Mouse (Mus musculus): Measurements from ENCODE around the gene Xxylt1. TPM values are rescaled to one million over a fixed set of nuclear protein-coding genes. Genes with fewer than 3 reads are reported as not detected.

The Xxylt1 gene
- total RNA-seq, 2 experiments from 2014 or later = 12.4 to 15.6 TPM

DNA sequence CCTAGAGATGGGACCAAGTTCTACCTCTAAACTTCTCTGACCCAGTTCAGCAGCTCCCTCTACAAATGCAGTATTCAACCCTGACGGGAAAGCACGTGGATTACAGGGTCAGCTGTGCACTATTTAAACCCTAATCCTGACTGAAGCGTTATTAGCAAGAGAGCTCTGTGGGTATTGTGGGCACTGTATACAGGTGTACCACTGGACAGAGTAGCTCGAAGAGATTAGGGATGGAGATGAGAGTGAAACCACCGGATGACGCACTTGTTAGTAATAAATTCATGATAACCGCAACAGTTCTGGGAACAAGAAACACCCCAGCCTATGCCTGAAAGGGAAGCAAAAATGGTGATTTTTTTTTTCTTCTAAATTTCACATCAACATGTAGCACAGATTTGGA is 57.0 kb downstream of the Xxylt1 start:
- DNase-seq = no peak

DNA sequence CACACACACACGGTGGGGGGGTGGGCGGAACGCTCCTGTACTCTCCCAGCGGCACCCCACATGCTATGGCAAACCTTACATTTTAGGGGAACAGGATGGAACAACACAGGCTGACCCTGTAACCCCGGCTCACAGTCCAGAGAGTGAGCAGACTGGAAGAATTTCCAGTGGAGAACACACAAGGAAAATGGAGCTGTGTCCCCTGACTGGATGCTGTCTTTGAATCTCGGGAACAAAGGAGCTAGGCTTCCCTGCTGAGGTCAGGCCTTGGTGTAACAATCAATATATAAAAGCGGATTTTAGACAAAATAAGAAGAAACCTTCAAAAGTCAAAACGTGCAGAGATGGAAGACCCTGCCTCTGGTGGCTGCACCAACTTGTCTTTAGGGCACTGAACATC is 57.4 kb downstream of the Xxylt1 start:
- no peak for DNase-seq

DNA sequence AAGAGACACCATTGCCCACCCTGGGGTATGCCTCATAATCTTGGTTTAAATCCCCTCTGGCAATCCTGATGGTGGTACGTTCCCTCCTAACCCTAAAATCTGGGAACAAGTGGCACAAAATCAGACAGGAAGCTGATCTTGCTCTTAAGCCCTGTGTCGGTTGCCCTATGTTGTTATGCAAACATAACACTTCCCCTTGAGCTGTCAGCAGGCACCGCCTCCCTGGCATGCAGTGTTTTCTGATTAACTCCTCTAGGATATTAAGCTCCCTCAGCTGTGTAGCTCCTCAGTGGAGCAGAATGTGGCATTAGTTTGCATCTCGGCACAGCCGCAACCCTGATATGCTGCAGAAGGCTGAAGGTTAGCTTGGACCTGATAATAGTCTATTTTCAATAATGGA is 58.9 kb downstream of the Xxylt1 start:
- DNase-seq = no peak

DNA sequence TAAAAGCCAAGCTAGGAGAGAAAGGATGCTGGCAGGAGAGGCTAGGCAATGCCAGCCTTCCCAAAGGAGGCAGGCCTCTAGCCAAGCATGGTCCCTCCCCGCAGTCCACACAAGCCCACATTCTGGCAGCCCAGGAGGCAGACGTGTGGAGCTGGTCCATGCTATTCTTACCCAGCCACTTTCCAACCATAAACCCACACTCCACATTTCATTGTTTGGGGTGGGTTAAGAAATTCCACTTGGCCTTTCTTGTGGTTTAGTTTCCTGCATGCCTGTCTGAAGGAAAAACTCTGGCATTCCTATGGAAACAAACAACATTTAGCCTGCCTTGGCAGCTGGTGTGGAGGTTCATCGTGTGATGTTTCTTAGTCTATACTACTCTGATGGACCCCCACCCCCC is 61.7 kb downstream of the Xxylt1 start:
- DNase-seq = no peak

DNA sequence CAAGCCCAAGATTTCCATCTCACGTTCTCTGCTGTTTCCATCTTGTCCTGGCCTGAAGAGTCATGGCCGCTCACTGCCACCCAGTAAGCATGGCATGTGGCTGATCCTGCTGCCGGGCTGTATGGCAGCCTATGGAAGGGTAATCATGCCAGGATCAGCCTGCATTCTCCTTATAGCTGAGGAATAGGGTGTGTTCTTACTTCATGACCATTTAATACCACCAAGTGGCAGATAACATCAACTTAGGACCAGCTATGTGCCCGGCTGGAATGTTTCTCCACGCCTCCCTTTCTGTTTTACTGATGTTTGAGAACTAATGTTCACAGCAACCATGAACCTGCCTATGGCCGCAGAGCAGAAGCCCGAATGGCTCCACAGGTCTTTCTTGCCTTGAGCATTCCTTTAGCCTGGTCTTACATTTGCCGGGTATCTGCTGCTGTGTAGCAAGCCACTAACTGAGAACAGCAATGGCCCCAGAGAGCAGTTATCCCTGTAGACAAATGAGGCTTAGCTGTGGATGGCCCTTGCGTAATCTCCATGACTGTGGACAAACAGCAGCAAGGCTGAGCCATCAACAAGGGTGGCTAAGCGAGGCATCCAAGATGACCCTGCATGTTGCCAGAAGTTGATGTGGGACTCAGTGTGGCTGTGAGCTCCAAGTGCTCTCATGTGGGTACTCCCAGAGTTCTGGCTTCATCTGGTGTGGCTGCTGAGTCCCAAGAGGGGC is 63.4 kb downstream of the Xxylt1 start:
- DNase-seq = no peak

DNA sequence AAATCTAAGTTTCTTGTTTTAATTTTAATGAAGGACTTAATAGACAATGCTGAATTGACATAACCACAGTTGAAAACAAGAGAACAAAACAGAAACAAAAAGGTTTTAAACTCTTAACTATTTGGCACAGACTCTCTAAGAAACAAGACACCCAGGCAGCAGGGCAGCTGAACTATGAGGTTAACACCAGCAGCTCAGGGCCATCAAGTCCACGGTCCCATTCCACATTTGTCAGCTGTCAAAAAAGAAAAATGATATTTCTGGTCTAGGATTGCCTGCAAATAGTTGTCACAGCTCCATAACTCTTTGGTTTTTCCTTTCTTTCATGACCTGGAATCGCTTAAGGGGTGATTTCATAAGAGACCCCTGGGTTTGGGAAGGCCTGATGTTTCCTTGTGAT is 64.6 kb downstream of the Xxylt1 start:
- no peak for DNase-seq

DNA sequence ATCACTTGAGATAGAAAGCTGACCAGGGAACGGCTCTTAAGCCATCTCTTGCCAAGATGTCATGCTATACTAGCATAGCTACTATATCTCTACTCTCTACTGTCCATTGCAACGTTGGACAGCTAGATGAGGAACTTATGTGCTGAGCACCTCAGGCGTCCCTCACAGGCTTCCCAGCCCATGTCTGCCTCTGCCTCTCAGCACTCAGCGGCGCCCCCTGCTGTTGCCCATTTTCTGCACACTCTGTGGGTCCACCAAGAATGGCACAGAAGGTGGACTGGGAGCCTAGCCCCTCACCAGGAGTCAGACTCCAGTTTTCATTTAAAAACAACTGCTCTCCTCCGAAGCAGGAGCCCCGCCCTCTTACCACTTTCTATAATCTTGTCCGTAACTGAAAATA is 65.1 kb downstream of the Xxylt1 start:
- peak; percentile 45 for DNase-seq

DNA sequence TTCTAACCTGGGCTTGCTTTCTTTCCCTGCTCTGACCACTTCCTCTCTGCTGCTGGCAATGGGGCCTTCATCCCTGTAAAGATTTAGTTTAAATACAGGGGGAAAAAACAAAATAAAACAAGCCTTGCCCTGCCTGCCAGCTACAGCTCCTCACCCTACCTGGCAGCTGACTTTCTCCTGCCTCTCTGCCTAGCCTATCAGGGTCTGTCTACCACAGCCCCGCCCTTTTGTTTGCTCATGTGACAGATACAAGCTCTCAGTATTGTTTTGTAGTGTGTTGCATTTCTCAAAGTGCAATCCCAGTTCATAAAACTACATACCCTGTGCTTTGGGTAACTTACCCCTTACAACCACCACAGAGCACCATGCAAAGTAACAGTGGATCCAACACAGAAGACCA is 66.0 kb downstream of the Xxylt1 start:
- DNase-seq = no peak

DNA sequence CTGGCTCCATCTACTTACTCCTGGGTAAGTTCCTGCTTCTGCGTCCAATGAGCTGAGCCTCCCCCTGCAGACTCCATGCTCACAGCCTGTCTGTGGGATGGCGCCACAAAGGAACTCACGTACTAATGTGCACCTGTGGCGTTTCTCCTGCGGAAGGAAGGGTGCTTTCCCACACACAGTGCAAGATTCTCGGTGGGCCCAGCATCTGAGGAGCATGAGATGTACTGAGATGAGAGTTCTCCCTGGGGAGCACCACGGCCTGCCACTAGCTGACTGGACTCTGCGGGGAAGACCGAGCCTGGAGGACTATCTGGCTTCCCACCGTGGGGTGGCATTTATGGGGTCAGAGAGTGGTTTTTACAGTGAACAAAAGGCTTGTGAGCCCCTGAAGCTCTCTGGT is 69.0 kb downstream of the Xxylt1 start:
- DNase-seq = no peak

DNA sequence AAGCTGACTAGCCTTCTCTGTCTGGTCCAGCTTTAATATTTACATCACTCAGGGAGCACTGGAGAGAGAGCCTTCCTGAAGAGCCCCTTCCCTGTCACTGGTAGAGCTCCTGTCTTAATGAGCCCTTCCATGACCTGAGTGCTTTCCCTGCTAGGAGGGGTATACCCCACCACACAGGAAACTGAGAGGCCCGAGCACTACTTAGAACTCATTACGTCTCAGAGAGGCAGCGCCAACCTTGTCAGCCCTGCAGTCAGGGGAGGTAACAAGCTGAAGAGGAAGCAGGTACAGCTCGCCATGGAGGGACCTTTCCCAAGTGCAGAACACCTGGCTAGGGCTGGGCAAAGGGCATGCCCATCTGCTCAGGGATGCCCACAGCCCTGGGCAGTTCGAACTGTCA is 70.8 kb downstream of the Xxylt1 start:
- no peak for DNase-seq

DNA sequence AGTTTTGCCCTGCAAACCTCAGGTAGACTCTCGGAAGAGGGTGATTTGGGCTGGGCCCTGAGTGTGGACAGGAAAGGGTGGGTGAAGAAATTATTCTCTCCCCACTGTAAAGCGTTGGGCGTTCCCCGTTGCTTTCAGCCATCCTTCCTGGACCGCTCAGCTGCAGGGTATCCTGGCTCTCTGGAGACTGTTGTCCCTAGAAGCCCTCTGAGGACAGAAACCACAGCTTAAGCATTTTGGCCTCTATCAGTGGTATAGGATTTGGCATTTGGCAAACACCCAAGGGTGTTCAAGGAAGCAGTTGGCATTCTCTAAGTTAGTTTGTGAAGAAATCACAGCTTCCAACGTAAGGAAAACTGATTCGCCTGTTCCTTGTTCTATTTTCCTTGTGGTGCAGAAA is 72.9 kb downstream of the Xxylt1 start:
- no peak for DNase-seq

DNA sequence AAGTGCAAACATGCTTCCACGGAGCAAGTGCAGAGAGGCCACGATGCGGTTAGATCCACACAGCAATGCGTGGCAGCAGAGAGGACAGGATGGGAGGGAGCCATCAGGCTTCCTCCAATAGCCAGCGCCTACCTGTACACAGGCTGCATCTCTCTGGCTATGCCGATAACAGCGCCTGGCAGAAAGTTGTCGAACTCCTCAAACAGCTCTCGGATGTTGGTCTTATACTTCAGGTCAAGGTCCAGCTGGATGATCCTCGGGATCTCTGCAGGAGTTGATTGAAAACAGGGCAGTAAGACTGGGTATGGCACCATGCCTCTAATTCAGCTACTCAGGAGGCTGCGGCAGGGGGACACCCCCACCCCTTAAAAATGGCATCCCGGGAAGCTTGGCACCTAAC is 73.7 kb downstream of the Xxylt1 start:
- no peak for DNase-seq

DNA sequence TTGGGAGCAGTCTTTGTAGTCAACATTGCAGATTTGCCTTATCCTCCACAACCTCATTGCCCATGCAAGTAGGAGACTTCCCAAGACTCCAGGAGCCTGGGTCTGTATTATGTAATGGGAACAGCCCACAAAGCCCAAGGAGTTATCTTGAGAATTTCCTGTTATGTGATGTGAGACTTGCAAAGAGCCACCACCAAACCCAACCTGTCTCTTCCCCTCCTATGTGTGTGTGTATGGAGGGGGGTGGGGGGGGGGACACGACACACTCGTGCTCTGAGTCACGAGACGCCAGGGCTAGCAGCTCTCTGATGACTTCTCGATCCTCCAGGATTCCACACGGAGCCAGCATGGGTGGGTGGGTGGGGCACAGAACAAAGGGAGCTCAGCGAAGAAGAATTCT is 75.5 kb downstream of the Xxylt1 start:
- no peak for DNase-seq

DNA sequence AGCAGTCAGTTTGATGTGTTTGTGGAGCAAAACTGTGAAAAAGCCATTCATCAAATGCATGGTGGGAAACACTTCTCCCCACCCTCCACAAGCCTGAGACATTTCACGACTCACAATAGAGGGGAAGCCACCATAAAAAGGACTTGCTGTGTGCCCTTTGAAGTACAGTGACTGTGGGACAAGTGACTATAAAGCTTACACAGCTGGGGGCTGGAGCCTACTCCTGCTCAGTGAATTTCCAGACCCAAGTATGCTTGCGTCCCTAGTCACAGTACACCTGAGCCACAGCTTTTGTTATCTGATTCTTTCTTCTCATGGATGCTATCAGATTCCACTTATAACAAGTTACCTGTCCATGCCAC is 76.9 kb downstream of the Xxylt1 start:
- DNase-seq = no peak

DNA sequence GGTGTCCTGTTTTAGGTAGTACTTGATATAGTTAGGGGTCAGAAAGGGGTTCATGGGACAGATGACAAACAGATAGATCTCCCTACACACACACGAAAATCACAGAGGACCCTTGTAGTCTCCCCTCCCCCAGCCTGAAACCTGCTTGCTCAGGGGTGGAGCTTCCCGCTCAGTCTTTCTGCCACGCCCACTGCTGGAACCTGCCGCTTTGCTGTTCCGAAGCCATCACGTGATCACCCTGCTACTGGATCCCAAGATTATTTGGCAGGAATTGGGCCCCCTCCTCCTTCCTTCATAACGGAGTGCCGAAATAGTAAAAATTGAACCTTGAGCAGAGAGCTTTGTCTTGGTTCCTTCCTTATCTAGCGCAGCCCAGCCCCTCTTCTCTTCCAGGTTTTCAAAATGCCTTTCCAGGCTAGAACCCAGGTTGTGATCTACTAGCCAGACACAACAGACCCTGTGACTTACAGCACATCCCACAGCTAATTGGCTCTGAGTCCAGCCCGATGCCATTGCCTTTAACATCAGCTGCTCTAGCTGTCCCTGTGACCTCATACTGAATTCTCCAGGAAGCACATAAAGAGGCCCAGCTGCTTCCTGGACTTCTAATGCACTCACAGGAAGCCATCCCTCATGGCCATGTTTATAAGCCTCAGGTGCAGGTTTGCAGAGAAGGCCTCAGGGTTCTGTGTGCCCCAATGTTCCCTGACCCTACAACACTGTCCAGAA is 77.5 kb downstream of the Xxylt1 start:
- DNase-seq = peak; percentile 60

DNA sequence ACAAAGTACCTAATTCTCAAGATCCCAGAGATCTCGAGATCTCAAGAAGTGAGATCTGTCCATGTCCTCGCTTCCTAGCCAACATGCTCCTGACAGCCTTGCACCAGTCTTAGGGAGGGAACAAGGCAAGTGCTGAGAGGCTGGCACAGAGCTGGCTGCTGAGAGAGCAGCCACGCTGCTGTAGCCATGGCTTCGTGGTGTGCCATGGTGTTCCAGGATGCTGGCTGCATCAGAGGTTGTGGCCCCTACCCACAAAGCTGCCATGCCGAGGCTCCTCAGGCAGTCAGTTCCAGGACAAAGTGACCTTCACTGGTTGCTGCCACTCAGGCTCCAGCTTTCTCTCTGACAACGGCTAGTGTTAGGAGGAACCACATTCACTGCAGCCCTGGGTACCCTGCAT is 78.3 kb downstream of the Xxylt1 start:
- DNase-seq = no peak

DNA sequence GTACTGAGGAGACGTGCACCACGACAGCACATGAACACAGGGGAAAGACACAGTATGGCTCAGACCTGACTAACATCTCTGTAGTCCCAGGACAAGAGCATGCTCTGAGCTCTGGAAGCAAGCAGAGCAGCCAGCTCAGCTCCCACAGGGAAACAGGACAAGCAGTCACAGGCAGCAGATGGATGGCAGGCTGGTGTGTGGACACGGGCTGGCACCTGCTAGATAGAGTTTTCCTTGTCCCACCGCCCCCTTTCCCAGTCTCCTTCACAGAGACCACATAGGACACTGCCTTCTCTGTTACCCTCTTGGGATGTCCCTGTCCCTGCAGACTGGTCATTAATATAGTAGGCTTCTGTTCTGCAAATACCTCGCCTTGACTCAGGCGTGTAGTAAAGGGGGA is 79.1 kb downstream of the Xxylt1 start:
- no peak for DNase-seq

DNA sequence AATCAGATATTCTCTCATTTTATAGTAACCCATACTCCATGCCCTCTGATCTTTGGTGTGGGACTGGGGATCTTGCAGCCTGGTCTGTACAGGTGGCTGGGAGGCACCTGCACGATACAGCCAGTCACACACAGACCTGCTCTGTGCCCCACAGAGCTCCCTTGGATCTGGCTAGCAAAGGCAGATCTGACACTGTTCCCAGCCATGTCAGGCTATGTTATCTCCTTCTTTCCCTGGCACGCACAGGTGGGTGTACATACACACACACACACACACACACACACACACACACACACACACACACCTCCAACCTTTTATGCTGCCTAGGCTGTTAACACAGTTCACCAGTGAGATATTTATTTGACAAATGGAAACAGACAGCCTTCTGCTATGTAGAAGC is 82.5 kb downstream of the Xxylt1 start:
- no peak for DNase-seq

DNA sequence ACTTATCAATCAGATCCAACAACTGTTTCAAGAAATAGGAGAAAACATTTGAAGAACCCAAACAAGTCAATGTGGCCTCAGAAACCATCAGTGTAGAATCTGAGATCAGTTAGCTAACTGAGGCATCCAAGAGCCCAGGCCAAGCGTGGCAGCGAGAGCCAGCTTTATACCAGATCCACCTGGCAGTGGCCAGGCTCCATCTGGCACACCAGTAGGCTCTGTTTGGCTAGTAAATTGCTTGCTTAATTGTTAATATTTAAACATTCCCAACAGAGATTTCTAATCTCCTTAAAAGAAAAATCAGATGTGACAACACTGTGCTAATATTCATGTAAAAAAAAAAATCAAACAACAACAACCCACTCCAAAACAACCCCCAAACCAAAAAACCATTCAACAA is 83.2 kb downstream of the Xxylt1 start:
- DNase-seq = no peak

DNA sequence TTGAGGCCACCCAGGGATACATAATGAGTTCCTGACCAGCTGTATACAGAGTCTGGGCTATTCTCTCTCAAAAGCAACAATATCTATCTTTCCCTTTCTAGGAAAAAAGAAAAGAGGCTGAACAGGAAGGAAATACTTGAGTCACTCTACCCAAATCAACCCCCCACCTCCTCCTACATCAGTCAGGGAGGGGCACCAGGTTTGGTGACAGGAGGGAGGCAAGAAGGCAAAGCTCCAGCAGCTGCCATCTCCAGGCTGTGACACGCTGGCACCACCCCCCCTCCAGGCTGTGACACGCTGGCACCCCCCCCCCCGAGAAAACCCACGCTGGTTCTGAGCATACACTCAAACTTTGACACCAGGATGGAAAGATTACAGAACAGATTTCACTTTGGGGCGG is 85.8 kb downstream of the Xxylt1 start:
- DNase-seq = no peak

DNA sequence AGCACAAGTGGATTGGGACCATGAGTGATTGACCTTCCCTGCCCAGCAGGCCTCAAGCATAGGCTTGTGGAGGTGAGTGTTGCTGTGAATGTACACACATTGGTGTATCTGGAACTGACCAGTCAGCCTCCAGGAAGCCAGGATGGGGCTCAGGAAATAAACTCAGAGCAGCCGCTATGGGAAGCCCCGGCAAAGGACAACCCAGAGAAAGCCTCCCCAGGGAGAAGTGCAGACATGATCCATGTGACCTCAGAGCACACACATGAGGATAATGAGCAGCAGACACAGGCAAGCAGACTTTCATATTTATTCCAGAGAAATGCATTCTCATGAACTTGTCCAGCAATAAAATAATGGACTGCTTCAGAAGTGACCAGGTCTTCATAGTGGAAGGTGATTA is 86.4 kb downstream of the Xxylt1 start:
- no peak for DNase-seq

DNA sequence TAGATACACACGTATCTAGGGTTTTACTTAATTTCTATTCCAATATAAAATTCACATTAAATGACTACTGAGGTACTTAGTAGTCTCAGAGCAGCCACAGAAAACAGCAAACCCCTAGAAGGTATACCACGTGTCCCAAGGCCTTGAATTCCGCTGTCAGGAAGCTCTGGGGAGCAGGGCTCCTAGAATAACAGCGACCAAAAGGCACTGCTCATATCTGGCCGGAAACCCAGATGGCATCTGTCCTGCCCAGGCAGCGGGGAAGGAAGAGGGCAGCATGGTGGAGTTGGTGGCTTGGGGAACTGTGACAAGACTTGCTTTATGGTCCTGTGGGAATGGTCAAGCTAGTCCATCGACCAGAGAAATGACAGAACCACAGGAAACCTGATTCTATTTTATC is 86.9 kb downstream of the Xxylt1 start:
- no peak for DNase-seq

DNA sequence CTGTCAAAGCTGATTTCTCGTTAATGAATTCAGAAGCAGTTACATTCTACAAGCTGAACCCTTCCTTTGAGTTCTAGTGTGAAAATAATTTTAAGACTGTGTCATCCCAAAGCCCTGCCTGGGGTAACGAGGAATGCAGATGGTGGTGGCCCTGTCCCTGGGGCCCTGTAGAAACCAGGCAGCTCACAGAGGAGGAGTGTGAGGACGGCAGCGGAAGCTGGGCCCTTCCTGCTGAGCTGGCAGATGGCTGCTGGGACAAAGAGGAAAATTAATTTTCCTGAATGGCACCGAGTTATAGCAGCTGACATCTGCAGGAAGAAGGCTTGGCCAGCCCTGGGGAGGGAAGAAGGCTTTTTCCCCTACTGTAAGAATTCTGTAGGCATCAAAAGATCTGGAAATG is 88.7 kb downstream of the Xxylt1 start:
- DNase-seq = no peak

DNA sequence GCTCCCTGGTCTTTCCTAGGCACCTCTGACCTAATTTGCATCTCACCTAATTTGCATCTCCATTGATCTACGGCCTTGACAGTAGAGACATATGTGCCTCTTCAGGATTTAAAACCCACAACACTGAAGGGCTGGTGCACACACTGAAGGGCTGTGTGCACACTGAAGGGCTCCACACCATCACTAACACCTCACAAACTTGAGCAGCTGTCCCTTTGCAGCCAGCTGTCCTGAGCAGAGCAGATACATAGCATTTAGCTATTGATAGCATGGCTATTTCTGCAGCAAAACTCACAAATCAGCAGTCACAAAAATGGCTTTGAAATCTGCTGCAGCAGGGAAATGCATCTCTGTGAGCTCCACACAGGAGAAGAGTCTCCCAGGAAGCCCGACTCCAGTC is 90.6 kb downstream of the Xxylt1 start:
- DNase-seq = no peak
